Mouse (Mus musculus): Measurements from ENCODE around the gene Slc12a6.

- TF ChIP-seq POLR2A (IDR thresholded peaks at IDR 0.05; ENCODE audit: borderline replicate concordance, extremely low read depth, low read depth, low read length) (no peak), CTCF (IDR thresholded peaks at IDR 0.05; ENCODE audit: insufficient read depth, low read length) (no peak)
These were observed 41.3 kb upstream of the Slc12a6 start for GRCm38 (mm10) chr2:112224356-112224755.

All from lung, adult 2 months (tissue).